Comparison of ENCODE assay signal across 8 mouse cellular contexts in genomic region chr11:62550227-62550685, GRCm38 (mm10). TPM values are rescaled to one million over a fixed set of nuclear protein-coding genes. Genes with fewer than 3 reads are reported as not detected.
A peak's percentile ranks its signal among the peaks of the same experiment; 100 is the strongest.
DNase-seq lines count a peak whose midpoint lies in the region; ATAC-seq lines count a peak whose summit lies in the region.

No protein-coding gene starts in this region.

- peak overlapping the region; percentile 77 for H3K4me2 ChIP-seq in limb, embryonic 11.5 days (ENCODE audit: low read depth, severe bottlenecking)
- peak overlapping the region; percentile 65 for H3K4me2 ChIP-seq in midbrain, embryonic 12.5 days (replicated peaks)

- no peaks in the 10 kb centered on the region for H3K27me3 ChIP-seq in limb, embryonic 11.5 days (ENCODE audit: control insufficient read depth, insufficient read depth, low read length)
- no peaks in the 10 kb centered on the region for H3K27me3 ChIP-seq in midbrain, embryonic 12.5 days

- H3K4me3 ChIP-seq in limb, embryonic 11.5 days (ENCODE audit: low read depth, low read length): peak overlapping the region; percentile 77
- peak overlapping the region; percentile 71 for H3K4me3 ChIP-seq in midbrain, embryonic 12.5 days

- DNase-seq in frontal cortex, postnatal 10 days (ENCODE audit: low spot score in 2 of 2): peak; percentile 28 to 31
- DNase-seq in frontal cortex, postnatal 25 days (ENCODE audit: low spot score in 2 of 2): no peak
- peak; percentile 44 to 63 for DNase-seq in cerebellum, postnatal 36 days
- peak; percentile 98 for DNase-seq in heart, adult 11 months
- DNase-seq in kidney, adult 18-20 months: peak; percentile 66
- DNase-seq in limb, embryonic 11.5 days (ENCODE audit: low spot score): peak; percentile 71
- DNase-seq in spleen, postnatal 36 days (ENCODE audit: low spot score in 2 of 2): peak; percentile 60 to 71

- peaks cover 11% of the 10 kb centered on the region; the same call in 1 of the 2 replicates for H3K36me3 ChIP-seq in limb, embryonic 11.5 days (ENCODE audit: control insufficient read depth, insufficient read depth, low read length)
- H3K36me3 ChIP-seq in midbrain, embryonic 12.5 days: peaks cover 23% of the 10 kb centered on the region

- ATAC-seq in limb, embryonic 11.5 days (ENCODE audit: insufficient number of reproducible peaks, low FRiP score, low TSS enrichment, low read depth): no peak
- peak; percentile 8; the same call in 1 of the 2 replicates for ATAC-seq in midbrain, embryonic 12.5 days (ENCODE audit: low FRiP score, low read depth)

- peak overlapping the region; percentile 94 for H3K9ac ChIP-seq in limb, embryonic 11.5 days (ENCODE audit: low read length)
- H3K9ac ChIP-seq in midbrain, embryonic 12.5 days (replicated peaks): peak overlapping the region; percentile 87

- H3K9me3 ChIP-seq in limb, embryonic 11.5 days (ENCODE audit: control insufficient read depth, low read length): no peaks in the 10 kb centered on the region
- no peaks in the 10 kb centered on the region for H3K9me3 ChIP-seq in midbrain, embryonic 12.5 days

- peak overlapping the region; percentile 87 for H3K27ac ChIP-seq in limb, embryonic 11.5 days (replicated peaks; ENCODE audit: low read depth, low read length)
- H3K27ac ChIP-seq in midbrain, embryonic 12.5 days (replicated peaks): peak overlapping the region; percentile 97

- 9% methylated on average over 11 of the region's 11 CpGs for WGBS in limb, embryonic 11.5 days
- 4% methylated on average over 11 of the region's 11 CpGs for WGBS in midbrain, embryonic 12.5 days

- peaks cover 10% of the 10 kb centered on the region for H3K4me1 ChIP-seq in limb, embryonic 11.5 days (ENCODE audit: control insufficient read depth, insufficient read depth, low read length)
- peaks cover 30% of the 10 kb centered on the region for H3K4me1 ChIP-seq in midbrain, embryonic 12.5 days

RNA-seq across cellular contexts. Expression of gene Ubb, which starts 0.7 kb away (rescaled TPM):
- polyA plus RNA-seq in limb, embryonic 11.5 days (2014; fragmentation: Nextera tagmentation; extraction: Ambion mirVana): 3,696 and 3,837 TPM in 2 replicates
- 3,778 and 3,810 TPM in 2 replicates for polyA plus RNA-seq in midbrain, embryonic 12.5 days (2016; fragmentation: Nextera tagmentation; extraction: Ambion mirVana)

RNA-seq across cellular contexts. Expression of gene Cenpv, which starts 11.2 kb away (rescaled TPM):
- 47.8 and 53.8 TPM in 2 replicates for polyA plus RNA-seq in limb, embryonic 11.5 days (2014; fragmentation: Nextera tagmentation; extraction: Ambion mirVana)
- 73.6 and 86.9 TPM in 2 replicates for polyA plus RNA-seq in midbrain, embryonic 12.5 days (2016; fragmentation: Nextera tagmentation; extraction: Ambion mirVana)

RNA-seq across cellular contexts. Expression of gene Trpv2, which starts 24.0 kb away (rescaled TPM):
- 0.69 and 1.4 TPM in 2 replicates for polyA plus RNA-seq in limb, embryonic 11.5 days (2014; fragmentation: Nextera tagmentation; extraction: Ambion mirVana)
- 10.9 and 12.7 TPM in 2 replicates for polyA plus RNA-seq in midbrain, embryonic 12.5 days (2016; fragmentation: Nextera tagmentation; extraction: Ambion mirVana)

Comparison
In these comparisons a context has a peak if more than half of its experiments do, and no peak if none do; other contexts are left out.
1. DNase-seq: peak in frontal cortex, postnatal 10 days (2 of 2), cerebellum, postnatal 36 days (2 of 2), heart, adult 11 months (single experiment), kidney, adult 18-20 months (single experiment), limb, embryonic 11.5 days (single experiment) and spleen, postnatal 36 days (2 of 2); none in frontal cortex, postnatal 25 days (0 of 2).